Mouse (Mus musculus) erythroblast, adult 5-6 weeks (primary cell): ENCODE data around the gene Dapk3. TPM values are rescaled to one million over a fixed set of nuclear protein-coding genes. Genes with fewer than 3 reads are reported as not detected.
"Not testable (repeated sequence)": the region's sequence is repeated elsewhere in the genome, so short reads cannot be mapped to it uniquely, and the experiment has no call there.

ENCODE experiments used
- ATAC-seq: replicated peaks from 2 replicates; pipeline ENCODE4 v1.8.0; 2016; ENCODE audit warnings: moderate number of reproducible peaks, mild to moderate bottlenecking, moderate TSS enrichment, inconsistent platforms; ENCODE audit not compliant: poor library complexity, low FRiP score, severe bottlenecking
- total RNA-seq, 2 experiments: library from RNA; stranded (forward) in 1 of 2; stranded (reverse) in 1 of 2; fragments of 150-400 nt in 1 of 2; fragments of 200-764, 138-1000 nt in 1 of 2; gene quantifications; 2 replicates each; pipeline versions ENCODE4 v1.2.3 to v1.2.4; 2015 to 2017; ENCODE audit warnings: low replicate concordance in 2 of 2

Dapk3 gene
- total RNA-seq, 2 experiments from 2014 or later, result 7.3 to 10.8 TPM

DNA sequence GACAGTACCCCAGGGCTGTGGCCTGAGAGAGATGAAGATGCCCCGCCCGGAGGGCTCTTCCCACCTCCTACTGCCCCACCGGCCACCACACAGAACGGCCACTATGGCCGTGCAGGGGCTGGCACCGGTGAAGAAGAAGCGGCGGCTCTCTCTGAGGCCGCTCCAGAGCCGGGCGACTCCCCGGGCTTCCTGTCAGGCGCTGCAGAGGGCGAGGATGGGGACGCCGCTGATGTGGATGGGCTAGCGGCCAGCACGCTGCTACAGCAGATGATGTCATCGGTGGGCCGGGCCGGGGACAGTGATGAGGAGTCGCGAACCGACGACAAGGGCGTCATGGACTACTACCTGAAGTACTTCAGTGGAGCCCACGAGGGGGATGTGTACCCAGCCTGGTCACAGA lies 38.1 kb upstream of the Dapk3 start:
- ATAC-seq, result no peak

DNA sequence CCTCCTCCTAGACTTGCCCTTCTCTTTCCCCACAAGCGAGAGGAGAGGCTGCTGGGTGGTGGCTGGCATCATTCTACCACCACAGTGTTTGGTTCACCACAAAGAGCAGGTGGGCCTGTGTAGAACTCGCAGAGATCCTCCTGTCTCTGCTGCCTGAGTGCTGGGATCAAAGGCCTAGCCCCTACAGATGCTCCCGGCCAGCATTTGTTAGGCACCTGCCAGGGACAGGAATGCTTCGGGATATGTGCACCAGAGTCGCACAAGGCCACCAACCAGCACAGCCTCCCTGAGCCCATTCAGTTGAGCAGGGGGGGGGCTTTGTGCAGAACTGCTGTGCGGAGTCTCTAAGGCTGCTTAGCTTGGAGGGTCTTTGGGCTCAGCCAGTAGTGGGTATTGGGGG lies 37.5 kb upstream of the Dapk3 start:
- ATAC-seq, result no peak

DNA sequence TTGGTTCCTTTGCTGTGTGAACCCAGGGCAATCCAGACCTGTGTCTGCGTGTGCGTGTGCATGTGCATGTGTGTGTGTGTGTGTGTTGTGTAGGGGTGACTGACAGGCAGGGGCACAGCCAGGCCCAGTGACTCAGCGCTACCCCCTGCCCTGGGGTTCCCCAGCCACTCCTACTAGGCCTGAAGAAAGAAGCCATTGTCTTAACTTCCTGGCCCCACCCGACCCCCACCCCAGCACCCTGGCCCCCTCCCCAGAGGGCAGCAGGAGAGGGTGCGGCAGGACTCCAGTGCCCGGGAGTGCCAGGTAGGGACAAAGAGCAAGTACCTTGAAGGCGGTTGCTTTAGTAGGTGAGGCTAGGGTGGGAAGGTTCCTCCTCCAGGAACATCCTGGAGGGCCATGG lies 37.0 kb upstream of the Dapk3 start:
- no peak for ATAC-seq

DNA sequence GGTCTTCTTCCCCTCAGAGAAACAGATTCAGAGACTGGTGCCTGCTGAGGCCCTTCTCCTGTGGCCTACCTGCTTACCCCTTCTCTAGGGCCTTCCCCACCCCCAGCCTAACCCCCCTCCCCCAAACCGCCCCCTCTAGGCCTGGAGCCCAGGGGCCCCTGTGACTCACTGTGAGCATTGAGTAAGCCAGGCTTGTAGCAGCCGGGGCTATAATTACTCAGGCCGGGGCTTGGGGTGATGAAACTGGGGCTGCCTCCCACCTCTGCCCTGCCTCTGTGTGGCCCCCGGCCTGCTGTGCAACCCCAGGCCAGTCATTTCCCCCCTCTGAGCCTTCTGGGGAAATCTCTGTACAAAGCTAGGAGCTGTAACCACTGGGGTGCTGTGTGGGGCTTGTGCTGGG lies 36.5 kb upstream of the Dapk3 start:
- no peak for ATAC-seq

DNA sequence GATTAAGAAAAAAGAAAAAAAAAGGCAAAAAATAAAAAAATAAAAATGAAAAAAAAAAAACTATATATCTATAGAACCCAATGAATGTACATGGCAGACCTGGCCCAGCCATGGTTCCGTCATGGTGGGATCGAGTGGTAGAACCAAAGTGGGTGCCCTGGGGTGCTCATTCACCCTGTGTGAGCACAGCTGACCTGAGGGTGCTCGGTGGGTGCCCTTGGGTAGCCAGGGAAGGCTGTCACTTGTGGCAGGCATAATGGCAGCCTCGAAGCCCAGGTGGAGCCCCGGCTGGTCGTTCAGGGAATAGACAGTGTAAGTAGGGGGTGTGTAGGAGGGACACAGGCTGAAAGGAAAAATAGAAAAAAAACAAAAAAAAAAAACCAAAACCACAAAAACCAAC lies 31.5 kb upstream of the Dapk3 start:
- no peak for ATAC-seq

DNA sequence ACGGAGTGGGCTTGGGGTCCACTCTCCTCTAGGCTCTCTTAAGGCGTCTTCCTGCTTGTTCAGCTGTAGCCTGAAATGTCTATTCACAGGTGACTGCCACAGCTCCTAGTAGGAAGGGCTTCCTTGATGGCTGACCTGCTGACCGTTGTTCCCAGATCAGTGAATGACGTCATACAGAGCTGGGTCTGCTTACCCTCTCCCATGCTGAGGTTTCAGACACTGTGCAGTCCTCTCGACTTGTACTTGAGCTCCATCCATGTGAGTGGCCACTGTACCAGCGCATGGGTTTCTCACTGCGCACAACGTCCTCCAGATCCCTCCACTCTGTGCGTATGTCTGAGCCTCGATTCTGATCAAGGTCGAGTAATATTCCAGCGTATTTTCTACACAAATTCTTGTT lies 30.2 kb upstream of the Dapk3 start:
- ATAC-seq, result no peak

DNA sequence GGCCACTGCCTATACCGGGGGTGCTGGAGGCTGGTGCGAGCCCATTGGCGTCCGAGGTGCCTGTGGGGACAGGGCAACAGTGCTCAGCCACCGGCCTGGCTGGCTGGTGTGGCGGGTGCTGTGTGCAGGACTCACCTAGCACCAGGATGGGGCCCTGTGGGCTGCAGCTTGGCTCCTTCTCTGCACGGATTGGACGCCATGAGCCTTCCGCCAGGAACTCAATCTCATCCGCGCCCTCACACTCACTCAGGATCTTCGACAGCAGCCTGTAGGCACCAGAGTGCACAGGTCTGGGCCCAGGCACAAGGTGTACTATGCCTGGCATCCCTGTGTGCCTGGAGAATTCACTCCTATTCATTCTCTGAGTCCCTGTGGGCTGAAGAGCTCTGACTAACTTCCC lies 28.5 kb upstream of the Dapk3 start:
- no peak for ATAC-seq

DNA sequence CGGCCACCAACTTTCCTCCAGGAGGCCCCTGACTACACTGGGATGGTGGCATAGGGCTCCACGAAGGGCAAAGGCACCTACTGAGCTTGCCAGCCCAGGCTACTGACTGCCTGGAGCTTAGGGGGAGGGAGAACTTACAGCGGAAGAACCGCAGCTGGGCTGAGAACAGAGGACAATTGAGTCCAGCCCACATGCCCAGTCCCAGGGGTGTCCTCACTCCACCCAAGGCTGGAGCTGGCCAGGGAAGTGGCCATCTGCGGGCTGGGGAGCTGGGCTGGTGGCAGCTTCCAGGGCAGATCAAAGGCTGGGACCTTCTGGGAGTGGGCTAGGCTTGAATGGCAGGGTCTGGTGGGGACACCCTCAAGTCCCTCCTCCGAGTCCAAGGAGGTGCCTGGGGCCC lies 28.1 kb upstream of the Dapk3 start:
- no peak for ATAC-seq

DNA sequence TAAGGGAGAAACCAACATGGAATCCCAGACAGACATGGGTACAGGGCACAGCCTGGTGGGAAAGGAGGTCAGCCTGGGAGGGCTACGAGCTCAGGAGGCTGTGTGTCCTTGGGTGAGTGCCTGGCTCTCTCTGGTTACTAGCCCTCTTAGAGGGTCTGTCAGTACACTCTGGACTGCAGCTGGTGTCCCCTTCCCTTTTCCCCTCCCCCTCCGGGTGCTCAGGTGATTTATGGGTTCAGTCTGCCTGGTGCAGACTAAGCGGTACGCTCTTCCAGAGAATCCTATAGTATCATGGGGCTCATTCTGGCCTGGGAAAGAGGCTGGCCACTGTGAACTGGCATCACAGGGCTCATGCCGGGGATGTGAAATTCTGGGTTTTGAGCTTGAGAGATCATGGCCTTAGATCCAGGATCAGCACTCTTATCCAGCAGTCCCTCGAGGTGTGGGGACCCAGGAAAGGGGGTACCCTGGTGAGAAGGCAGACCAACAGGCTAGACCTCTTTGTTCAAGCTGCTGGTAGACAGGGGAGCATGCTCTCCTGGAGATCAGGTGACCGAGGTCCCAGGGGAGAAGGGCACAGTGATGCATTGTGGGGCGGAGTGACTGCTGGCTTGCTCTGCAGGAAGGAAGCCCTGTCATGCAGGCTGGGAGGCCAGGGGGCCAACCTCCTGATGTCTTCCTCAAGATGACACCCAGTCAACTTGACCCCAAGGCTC lies 21.0 kb upstream of the Dapk3 start:
- 0 out of 2 replicates have a peak, but pooled peaks have one; percentile 4 for ATAC-seq

DNA sequence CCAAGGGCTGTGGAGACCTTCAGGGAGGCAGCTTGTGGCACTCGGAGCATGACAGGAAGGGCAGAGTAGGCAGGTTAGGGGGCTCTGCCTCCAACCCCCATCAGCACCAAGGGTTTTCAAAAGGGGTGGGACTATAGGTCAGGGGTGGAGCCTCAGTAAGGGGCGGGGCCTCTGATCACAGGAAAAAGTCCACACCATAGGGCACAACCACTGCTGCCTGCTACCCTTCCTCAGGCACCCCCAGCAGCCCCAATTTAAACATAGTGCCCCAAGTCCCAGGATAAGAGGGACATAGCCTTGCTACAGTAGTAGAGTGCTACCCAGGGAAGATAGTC lies 20.5 kb upstream of the Dapk3 start:
- ATAC-seq, result 0 out of 2 replicates have a peak, but pooled peaks have one; percentile 16

DNA sequence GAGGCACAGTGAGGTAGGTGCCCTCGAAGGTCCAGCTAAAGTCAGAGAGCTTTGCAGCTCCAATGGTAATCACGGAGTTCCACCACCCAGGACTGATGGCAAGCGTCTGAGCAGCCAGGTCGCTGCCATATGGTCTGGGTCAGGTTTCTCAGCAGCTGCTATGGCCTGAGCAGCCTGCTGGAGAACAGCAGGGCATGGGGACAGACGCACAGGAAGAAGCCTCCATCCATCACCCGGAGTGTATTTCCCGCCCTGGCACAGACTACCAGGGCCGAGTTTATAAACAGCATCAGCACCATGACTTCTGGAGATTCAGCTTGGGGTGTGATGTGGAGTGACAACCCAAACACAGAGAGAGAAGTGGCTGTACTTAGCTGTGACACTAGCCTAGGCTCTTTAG lies 17.7 kb upstream of the Dapk3 start:
- no peak for ATAC-seq

DNA sequence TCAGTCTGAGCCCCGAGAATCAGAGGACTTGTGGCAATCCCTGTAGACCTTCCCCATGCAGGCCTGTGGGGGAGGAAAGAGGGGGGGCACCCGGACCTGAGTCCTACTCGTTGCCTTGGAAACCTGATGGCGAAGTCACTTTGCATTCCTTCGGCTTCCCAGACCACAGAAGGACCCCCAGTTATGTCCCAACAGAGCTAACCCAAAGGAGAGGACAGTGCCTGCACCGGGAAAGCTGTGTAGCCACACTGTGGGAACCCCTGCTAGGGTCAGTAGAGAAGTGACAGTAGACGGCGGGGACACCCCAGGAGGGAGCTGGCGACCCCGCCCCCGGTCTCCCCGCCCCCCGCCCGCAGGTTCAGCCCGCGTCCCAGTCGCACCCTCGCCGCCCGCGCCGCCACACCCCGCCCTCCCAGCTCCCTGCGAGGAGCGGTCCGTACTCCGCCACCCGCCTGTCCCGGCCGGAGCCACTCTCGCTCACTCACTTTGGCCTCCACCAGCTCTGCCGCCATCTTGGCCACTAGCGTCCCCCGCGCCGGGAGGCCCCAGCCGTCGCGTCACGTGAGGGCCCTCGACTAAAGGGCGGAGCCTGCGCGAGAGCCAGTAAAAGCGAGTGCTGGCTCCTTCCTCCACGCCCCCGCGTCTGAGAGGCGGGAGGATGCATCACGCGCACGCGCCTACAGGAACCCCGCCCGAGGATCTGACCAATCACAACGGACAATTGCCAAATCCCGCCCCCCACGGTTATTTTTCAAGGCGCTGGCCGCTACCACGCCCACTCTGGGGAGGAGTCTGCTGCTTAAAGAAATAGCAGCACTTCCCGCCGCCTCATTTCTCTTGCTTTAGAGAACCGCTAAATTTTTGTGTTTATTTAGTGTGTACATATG lies 15.4 kb upstream of the Dapk3 start, which contains the start of gene Pias4:
TSS of gene Pias4 (minus strand) at position 724 of the 887 bp plus-strand sequence.
- peak; percentile 93 for ATAC-seq

DNA sequence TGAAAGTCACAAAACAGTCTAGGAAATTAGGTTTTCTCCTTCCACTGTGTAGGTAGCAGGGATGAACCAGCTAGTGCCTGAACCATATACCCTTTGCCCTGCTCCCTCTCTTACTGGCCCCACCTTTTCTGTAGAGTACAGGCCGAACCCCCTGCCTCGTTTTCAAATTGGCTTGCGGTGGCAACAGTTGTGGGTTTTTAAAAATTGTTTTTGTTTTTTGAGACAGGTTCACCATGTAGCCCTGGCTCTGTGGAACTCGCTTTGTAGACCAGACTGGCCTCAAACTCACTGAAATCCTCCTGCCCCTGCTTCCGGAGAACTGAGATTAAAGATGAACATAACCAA lies 14.7 kb upstream of the Dapk3 start:
- peak; percentile 45 for ATAC-seq

DNA sequence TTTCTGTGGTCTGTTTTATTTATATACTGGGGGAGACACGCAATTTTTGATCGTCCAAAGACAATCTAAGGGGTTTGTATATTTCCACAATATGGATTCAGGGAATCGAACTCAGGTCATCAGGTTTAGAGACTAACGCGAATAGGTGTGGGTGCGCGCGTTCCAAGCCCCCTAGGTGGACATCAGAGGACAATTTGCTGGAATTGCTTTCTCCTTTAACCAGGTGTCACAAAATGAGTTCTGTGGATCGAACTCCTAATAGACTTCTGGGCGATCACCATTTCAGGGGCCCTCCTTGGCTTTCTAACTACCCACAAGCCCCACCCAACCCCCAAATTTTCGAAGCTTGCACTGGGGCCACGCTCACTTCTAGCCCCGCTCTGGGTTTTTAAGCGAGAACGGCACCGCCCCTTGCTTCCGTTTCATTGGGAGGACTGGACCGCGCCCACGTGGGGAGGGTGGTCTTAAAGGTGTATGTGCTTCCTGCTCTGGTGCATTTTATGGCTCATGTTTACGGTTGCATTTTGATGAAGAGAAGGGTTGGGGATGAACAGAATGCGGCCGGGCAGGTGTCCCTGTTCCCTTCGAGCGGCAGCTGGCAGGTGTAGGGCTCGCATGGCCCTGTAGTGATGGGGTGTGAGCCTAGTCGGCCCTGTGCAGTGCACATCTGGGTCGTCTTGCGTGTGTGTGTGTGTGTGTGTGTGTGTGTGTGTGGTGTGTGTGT lies 14.1 kb upstream of the Dapk3 start:
- ATAC-seq, result peak; percentile 63

DNA sequence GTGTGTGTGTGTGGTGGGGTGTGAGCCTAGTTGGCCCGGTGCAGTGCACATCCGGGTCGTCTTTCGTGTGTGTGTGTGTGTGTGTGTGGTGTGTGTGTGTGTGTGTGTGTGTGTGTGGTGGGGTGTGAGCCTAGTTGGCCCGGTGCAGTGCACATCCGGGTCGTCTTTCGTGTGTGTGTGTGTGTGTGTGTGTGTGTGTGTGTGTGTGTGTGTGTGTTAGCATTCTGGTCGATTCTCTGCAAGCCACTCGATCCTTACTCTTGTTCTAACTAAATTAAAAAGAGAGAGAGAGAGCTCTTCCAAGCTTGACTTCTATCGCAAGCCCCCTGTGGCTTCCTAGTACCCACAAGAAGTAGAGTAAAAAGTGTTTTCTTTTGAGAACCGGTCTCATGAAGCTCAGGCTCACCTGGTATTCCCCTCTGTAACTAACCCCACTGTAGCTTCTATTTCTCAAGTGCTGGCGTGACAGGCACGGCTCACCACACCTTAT lies 13.3 kb upstream of the Dapk3 start:
- not testable (repeated sequence) for ATAC-seq

DNA sequence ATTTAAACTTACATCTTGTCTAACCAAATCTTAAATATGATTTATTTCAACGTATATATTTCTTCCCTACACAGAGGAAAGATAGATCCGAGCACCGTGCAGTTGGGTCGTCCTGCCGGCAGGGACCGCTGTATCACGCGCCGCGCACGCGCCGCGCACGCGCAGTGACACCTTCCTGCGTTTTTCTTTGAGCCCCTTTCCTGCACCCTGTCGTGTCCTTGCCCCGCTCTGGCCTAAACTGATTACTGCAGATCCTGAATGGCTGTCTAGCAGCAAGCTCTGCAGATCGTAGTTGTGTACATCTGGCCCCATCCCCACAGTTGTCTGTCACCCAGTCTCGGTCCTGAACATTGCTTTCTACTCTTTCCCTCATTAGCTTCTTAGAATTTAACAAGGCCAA lies 9.7 kb upstream of the Dapk3 start:
- ATAC-seq, result peak; percentile 44; the same call in 1 of the 2 replicates

DNA sequence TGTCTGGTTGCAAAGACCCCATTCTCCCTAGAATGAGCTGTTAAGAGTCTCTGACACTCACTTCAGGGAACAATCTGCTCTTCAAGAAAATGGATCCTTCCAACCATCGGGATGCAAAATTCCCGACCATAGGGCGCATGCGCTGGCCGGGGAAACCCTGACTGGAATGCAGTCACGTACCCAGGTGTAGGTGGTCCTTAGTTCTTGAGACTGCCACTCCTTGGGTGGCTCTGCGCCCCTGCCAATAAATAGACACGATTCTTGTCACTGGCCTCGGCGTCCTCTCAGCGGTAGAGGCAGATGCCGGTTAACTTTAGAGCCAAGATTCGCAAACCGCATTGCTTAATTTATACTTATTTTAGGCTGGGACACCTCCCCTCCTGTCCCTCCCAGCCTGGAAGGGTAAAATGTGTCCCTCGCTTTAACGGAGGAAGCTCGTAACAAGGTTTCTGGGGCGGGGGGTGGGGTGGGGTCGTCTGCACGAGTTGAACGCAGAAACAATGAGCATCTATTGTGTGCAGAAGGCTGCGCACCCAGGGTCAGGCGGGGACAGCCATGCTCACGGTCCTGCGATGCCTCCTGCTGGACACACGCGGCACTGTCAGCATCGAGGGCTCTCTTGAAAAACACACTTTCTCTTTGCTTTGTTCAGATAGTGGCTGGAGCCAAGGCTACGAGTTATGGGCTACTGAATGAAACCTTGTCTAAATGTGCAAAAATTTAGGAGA lies 8.0 kb upstream of the Dapk3 start:
- ATAC-seq, result peak; percentile 64

DNA sequence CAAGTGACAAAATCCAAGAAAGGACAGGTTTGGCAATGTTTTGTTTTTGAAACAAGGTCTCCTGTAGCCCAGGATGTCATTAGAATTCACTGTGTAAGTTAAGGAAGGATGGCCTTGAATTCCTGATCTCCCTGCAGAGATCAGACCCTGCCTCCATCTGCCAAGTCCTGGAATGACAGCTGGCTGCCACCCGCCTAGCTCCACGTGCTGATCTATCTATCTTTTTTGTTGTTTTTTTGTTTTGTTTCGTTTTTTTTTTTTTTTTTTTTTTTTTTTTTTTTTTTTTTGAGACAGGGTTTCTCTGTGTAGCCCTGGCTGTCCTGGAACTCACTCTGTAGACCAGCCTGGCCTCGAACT lies 7.5 kb upstream of the Dapk3 start:
- peak; percentile 3; the same call in 1 of the 2 replicates for ATAC-seq

DNA sequence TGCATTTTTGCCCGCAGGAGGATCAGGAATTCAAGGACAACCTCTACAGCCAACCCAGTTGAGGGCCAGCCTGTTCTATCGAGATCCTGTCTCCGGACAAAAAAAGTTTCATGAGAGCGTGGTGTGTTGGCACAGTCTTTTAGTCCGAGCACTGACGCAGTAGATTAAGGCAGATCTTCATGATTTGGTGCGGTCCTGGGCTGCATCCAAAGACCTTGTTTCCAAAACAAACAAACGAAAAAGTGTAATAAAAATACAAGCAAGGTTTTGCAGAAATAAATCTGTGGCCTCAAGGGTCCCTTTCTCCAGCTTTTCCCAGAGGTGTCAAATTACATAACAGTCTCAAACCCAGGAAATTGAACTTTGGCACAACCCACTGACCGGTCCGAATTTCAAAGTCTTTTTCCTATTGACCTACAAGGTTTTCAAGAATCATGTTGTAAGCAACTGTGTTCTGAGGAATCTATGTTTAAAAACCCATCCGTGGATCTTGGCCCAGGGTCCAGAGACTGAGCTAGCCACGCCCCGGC lies 6.8 kb upstream of the Dapk3 start:
- no peak; the same call in 1 of the 2 replicates for ATAC-seq
